Mouse (Mus musculus): ENCODE data around the gene Efcc1.
"Not testable (repeated sequence)": the region's sequence is repeated elsewhere in the genome, so short reads cannot be mapped to it uniquely, and the experiment has no call there.

GRCm38 (mm10) chr6:87764296-87764695, 33.6 kb downstream of the Efcc1 start:
- not testable (repeated sequence) for TF ChIP-seq CTCF, POLR2A (IDR thresholded peaks at IDR 0.05; ENCODE audit: insufficient read depth, low read depth, low read length)
